Mouse (Mus musculus) thymus, adult 2 months (tissue): ENCODE data around the gene H3f3b.

ENCODE experiments used
- CTCF ChIP-seq: fragments of 200-500 bp; IDR thresholded peaks from 2 replicates; pipeline ENCODE4 v1.5.1; 2012; ENCODE audit warnings: mild to moderate bottlenecking, control low read depth, low read length, moderate library complexity, borderline replicate concordance; ENCODE audit not compliant: control insufficient read depth, poor library complexity, insufficient read depth; ENCODE audit errors: extremely low read depth
- POLR2A ChIP-seq: fragments of 200-500 bp; IDR thresholded peaks from 2 replicates; pipeline ENCODE4 v1.6.1; 2012; ENCODE audit warnings: mild to moderate bottlenecking, low read length, control low read depth, moderate library complexity; ENCODE audit not compliant: control insufficient read depth, poor library complexity, insufficient read depth; ENCODE audit errors: extremely low read depth

- TF ChIP-seq CTCF (no peak), POLR2A (no peak)
These were observed 18.9 kb downstream of the H3f3b start for GRCm38 (mm10) chr11:116008832-116009375.
